Mouse (Mus musculus) MEL-GATA-1-ER (cell line): ENCODE results near the gene Olfr1426.
"Not testable (repeated sequence)": the region's sequence is repeated elsewhere in the genome, so short reads cannot be mapped to it uniquely, and the experiment has no call there.

Experiments
- DNase-seq: peaks from one replicate; pipeline ENCODE4 v3.0.0-alpha.2; 2012; ENCODE audit warnings: low read depth; ENCODE audit errors: extremely low read depth

The Olfr1426 gene

DNA sequence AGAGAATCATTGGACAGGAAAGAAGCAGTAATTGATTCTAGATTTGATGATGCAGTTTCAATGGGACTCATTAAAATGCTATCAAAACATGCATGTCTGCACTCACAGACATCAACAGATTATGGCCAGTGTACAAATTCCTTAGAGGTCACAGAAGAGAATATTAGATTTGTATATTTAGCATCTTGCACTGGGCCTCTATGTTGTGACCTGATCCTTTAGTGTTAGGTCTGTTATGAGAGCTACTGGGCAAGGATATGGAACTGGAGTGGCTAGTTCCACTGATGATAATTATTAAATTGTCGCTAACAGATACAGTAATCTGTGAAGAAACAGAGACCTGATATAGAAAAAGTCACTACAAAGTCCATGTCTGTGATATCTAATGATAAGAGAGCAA is at the start of gene Olfr1426:
Olfr1426 (minus strand) TSS at position 101 of the 400 bp plus-strand sequence.
- DNase-seq = no peak

DNA sequence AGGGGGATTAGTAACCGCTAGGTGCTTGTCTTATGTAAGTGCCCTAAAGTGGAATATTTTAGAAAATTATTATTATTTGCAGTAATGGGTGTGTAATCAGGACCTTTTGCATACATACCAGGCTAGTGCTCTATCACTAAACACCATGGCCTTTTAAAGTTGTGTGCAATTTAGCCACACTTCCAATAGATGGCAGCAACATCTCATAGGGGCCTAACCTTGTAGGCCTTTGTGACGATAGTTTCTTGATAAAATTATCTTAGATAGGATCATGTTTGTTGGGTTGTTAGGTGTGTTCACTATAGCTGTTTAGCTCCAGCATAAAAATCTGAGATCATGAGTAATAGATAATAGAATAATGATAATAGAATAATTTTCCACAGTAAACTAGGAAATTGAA is 42.5 kb upstream of the Olfr1426 start:
- no peak for DNase-seq

DNA sequence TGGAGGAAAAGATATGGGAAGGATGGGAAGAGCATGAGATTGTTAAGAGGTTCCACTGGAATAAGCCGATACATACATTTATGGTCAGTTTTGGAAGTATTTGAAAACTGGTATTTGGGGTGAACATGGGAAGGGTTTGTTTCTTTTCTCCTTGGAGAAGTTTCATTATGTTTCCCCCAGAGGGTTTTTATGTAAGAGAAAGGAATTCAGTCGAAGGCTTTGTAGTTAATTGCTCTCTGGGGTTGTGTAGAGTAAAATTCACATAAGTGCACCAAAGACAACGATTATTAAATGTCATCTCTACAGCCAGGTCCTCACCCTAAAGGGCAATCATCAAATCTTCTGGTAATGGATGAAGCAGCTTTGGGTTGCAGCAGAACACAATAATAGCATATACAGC is 31.3 kb upstream of the Olfr1426 start, which contains the start of gene Olfr76:
Olfr76 (minus strand) TSS at position 101 of the 400 bp plus-strand sequence.
- no peak for DNase-seq

DNA sequence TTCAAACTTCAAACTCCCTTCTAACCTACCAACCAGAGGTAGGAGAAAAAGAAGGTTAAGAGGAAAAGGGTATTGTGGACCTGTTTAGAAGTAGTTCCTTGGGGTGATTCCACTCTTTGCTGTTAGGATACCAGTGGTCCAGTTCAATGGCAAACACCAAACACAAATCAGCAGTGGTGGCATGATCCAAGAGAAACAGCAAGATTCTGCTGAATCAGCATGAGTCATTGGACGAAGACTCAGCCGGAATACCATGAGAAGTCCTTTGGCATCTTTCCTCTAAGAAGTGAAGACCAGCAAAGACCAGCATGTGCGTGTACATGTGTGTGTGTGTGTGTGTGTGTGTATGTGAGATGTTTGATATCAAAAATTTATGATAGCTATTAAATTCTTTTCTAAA is 24.7 kb upstream of the Olfr1426 start:
- DNase-seq = no peak

DNA sequence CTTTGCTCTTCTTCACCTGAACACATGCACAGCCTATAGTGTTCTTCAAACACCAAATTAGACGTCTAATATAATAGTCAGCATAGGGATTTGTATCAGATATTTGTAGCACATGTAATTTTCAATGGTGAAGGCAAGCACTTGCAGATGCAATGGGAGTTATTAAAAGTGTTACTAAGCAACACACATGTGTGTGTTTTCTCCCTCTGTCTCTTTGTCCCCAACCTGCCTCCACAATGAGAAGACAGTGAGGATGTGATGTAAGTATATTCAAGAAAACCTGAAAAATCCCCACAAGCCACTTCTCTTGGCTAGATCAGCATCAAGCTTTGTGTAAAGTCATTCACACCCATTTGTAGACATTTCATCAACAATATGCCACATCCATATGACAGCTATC is 24.0 kb upstream of the Olfr1426 start, which contains the start of gene Olfr1428:
Olfr1428 (minus strand) TSS at position 101 of the 400 bp plus-strand sequence.
- no peak for DNase-seq

DNA sequence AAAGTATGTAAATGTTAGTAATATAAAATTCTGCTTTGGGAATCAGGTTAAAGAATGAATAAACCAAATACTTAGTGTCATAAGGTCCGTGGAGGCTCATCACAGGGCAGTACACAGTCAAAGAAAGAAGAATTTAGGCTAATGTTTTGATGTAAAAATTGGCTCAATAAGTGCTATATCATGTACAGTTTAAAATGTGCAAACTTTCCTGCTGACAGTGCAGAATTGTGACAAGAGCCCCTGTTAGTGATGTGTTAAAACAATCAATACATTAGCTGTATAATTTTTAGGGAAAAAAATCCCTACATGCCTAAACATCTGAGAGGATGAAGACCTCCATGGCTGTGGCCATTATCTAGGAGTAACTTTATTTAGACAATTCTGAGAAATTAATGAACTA is 22.0 kb upstream of the Olfr1426 start:
- no peak for DNase-seq

DNA sequence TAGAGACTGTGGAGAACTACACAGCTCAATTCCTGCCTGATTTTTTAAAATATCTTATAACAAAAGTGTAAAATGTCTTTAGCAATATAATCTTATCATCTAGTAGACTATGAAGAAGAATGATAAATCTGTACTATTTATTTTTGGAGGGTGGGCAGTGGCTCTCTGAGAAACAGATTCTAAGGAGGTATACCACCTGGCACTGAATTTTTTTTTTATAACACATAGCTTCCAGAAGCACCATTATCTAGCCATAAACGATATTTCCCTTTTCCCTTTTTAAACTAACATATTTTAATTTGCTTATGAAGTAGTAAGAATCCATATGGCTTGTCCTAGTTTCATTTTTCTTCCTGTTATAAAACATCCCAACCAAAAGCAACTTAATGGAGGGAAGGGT is 12.7 kb upstream of the Olfr1426 start:
- DNase-seq = no peak

DNA sequence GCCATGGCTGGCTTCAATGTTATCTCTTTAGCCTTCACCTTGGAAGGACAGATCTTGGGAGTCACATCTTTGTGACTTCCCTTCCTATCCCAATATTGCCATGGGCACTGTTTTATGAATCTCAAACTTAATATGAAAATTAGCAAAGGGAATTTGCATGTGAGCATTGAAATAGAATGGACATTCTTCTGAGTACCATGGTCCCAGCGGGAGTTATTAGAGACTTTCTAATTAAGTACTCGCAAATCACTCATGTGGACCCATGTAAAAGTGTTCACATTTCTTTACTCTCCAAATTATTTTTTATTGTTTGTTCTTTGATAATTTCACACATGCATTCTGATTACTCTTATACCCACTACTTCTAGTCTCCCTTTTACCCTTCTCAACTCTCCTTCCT is 11.4 kb upstream of the Olfr1426 start, which contains the start of gene Olfr1427:
Olfr1427 (minus strand) TSS at position 101 of the 400 bp plus-strand sequence.
- DNase-seq = no peak

DNA sequence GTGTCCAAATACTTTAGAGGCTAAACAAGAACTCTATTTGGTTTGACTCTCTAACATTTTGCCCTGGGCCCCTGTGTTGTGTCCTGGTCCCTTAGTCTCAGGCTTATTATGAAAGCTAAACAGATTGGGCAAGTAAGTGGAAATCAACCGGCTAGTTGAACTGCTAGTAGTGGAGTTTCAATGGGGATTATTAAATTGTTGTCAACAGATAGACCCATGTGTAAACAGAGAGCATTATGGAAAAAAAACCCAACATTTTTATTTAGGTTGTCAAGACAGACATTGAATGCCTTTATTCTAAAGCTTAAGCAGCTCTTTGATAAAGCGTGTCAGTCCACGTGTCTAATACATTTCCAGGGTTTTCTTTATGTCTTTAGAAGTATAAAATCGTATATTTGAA is 14.2 kb downstream of the Olfr1426 start, which contains the start of gene Olfr1425:
Olfr1425 (minus strand) TSS at position 101 of the 400 bp plus-strand sequence.
- DNase-seq = not testable (repeated sequence)

DNA sequence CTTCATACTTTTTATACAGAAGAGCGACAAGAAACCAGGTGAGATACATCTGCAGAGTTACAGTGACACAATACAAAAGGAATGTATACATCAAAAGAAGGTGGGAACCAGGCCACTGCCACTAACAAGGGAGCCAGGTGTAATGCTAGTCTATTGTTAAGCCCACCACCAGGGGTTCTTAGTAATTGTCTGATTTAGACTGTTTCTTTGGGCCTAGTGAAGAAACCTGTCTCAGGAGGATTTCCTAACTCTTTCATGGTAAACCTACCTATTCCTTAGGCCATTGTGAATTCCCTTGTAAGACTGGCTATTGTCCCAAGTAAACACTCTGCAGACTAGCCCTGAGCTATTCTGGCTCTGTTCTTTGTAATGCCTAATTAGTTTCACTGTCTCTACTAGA is 22.3 kb downstream of the Olfr1426 start:
- not testable (repeated sequence) for DNase-seq

DNA sequence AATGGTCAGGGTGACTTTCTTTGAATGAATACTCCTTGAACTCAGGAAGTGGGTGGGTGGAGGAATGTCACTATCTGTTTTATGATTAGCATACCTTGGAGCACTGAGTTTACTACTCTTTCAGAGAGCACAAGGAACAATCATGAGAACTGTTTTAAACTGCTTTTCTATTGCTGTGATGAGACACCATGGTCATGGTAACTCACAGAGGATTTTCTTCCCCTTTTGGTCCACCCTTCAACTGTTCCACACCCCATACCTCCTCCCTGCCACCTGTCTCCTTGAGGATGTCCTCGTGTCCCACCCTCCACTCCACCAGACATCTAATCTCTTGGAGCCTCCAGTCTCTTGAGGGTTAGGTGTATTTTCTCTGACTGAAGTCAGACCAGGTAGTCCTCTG is 24.0 kb downstream of the Olfr1426 start:
- DNase-seq = not testable (repeated sequence)

DNA sequence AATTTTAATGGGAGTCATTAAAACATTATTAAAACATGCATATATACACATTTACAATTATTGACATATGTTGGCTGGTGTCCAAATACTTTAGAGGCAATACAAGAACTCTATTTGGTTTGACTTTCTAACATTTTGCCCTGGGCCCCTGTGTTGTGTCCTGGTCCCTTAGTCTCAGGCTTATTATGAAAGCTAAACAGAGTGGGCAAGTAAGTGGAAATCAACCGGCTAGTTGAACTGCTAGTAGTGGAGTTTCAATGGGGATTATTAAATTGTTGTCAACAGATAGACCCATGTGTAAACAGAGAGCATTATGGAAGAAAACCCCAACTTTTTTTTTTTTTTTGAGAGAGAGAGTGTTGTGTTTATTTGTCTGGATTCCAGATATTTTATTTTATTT is 29.2 kb downstream of the Olfr1426 start, which contains the start of gene Olfr1424:
Olfr1424 (minus strand) TSS at position 101 of the 400 bp plus-strand sequence.
- not testable (repeated sequence) for DNase-seq

DNA sequence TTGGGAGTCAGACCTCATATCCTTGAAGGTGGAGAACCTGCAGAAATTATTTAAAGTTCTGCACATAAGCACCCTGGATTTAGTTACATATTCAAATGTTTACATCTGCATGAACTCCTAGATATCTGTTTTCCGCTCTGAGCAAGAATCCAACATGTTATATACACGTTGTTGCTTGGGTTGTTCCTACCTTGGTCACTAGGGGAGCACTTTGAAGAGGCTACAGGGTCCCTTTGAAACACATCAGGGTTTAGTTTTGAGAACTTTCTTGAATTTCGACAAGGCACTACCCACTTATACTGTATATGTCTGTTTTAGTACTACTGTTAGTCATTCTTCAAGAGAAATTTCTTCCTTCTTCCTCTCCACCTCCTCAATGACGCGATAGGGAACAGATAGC is 48.6 kb downstream of the Olfr1426 start:
- no peak for DNase-seq

DNA sequence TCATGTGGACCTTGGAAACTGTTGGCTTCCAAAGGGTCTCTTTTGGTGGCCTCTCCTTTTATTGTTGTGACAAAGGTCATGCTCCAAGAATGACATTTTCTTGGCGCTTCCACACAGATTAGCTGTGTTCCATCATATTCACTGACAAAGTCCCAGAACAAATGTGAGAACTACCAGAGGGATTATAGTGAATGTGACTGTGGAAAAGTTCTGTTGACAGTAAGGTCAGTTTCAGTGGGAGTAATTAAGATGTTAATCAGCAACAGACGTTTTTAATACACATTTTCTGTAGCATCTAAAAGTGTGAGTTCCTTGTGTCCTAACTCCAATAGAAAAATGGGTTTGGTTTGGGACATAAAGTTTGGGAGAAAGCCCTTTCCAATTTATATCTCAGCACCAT is 50.6 kb downstream of the Olfr1426 start, which contains the start of gene Olfr1423:
Olfr1423 (minus strand) TSS at position 101 of the 400 bp plus-strand sequence.
- DNase-seq = no peak

DNA sequence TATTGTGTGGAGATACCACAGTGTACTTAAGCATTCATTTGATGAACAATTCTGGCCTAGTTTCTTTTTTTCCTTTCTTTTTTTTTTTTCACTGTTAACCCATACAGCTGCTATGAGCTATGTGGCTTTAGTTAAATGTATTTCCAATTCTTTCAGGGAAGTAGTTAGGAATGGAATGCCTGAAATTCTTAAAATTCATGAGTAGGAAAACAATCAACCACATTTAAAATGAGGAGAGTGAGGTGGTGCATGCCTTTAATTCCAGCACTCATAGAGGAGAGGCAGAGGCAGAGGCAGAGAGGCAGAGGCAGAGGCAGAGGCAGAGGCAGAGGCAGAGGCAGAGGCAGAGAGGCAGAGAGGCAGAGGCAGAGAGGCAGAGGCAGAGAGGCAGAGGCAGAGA is 54.1 kb downstream of the Olfr1426 start:
- DNase-seq = no peak
